Mouse (Mus musculus) liver, embryonic 14.5 days (tissue): ENCODE results near the gene Opcml.

Experiments used
- CTCF ChIP-seq: IDR thresholded peaks from 2 replicates; pipeline ENCODE4 v1.5.1; 2016; ENCODE audit warnings: antibody characterized with exemption, low read depth, control low read depth
- EP300 ChIP-seq: IDR thresholded peaks from 2 replicates; pipeline ENCODE4 v1.6.1; 2016; ENCODE audit warnings: antibody characterized with exemption, low read depth

GRCm38 (mm10) chr9:28903291-28903690 lies 1112.7 kb downstream of the Opcml start:
- TF ChIP-seq CTCF (no peak), EP300 (no peak)
